Mouse (Mus musculus): ENCODE data around the gene Stk24. TPM values are rescaled to one million over a fixed set of nuclear protein-coding genes. Genes with fewer than 3 reads are reported as not detected.

Gene Stk24
- polyA plus RNA-seq, 1 experiment = 37.2 TPM

GRCm38 (mm10) chr14:121355732-121356131, 24.1 kb downstream of the Stk24 start:
- DNase-seq (ENCODE audit: low read depth, low spot score) = no peak
- 29% methylated on average over 6 of the region's 6 CpGs for WGBS

- WGBS = 82% methylated on average over 10 of the region's 10 CpGs
- no peak for DNase-seq (ENCODE audit: low read depth, low spot score)
Measured at GRCm38 (mm10) chr14:121353648-121354377, 26.0 kb downstream of the Stk24 start.

DNA sequence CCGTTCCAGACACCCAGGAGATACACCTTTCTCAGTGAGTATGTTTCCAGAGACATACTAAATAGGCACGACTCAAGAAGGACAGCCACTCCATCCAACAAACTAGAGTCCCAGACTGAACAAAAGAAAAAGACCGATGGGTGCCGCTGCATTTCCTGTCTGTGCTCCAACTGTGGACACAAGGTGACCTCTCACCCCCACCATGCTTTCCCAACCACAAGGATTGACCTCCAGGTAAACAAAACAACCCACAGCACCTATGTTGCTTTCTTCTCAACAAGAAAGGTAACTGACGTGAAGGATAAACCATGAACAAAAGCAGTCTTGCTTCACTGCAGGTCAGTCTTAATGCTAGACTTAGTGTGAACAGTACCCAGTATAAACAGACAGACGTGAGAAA, 27.1 kb downstream of the Stk24 start:
- WGBS = 79% methylated on average over 6 of the region's 6 CpGs
- no peak for DNase-seq (ENCODE audit: low read depth, low spot score)

- 59% methylated on average over 4 of the region's 4 CpGs for WGBS
- DNase-seq (ENCODE audit: low read depth, low spot score) = no peak
Measured at GRCm38 (mm10) chr14:121351737-121352136, 28.1 kb downstream of the Stk24 start.

- DNase-seq (ENCODE audit: low read depth, low spot score) = no peak
- WGBS = 75% methylated on average over 8 of the region's 8 CpGs
Measured at GRCm38 (mm10) chr14:121350011-121350410, 29.8 kb downstream of the Stk24 start.

DNA sequence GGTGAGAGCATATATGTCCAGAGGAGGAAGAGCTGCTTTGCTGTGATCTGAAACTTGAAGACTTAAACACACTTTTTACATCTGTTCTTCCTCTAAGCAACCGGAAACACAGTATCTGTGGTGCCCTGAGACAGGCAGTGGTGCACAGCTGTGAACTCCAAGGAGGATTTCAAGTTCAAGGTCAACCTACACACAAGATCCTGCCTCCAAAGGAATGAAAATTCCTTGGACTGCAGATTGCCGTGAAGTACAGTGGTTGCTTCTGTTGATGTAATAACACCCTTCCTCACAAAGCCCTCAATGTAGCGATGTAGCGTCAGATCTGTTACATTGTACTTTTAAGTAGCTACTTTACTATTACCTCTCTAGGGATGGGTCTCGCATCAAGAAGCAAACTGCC, 30.5 kb downstream of the Stk24 start:
- DNase-seq (ENCODE audit: low read depth, low spot score) = no peak
- WGBS = 86% methylated on average over 5 of the region's 5 CpGs

DNA sequence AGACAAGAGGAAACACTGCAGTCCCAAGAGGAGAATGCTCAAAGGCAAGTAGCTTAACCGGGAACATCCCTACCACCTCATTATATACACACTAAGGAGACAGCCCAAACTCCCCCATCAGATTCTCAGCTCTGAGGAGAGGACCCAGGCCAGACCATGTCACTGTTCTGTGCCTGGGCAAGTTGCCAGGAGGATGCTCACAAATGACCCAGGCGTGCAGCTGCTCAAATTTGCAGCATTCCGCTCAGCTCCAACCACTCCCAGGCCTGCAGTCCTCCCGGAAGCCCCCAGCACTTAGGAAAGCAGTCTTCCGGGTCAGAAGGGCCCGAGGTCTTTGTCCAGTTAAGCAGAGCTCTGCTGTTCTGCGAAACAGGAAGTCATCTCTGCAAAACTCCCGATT, 31.6 kb downstream of the Stk24 start:
- 42% methylated on average over 8 of the region's 8 CpGs for whole genome bisulfite sequencing
- DNase-seq (ENCODE audit: low read depth, low spot score) = no peak

- DNase-seq (ENCODE audit: low read depth, low spot score) = no peak
- 86% methylated on average over 10 of the region's 10 CpGs for WGBS
Measured at GRCm38 (mm10) chr14:121347134-121347533, 32.7 kb downstream of the Stk24 start.

DNA sequence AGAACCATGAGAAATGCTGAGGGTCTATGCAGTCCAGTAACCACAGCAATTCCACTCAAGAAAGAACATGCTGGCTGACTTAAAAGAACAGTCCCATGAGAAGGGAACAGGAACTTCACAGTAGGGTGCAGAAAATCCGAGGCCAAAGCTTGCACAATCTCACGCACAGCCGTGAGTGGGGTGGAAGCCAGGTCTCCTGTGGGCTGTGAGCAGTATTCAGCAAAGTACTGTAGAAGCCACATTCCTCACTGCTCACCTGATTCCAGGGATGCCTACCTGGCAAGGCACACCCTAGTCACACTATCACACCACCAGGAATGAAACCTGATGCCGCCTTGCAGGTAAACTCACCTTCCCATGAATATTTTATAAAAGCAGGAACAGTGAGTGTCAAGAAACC, 33.2 kb downstream of the Stk24 start:
- no peak for DNase-seq (ENCODE audit: low read depth, low spot score)
- 71% methylated on average over 4 of the region's 4 CpGs for WGBS

GRCm38 (mm10) chr14:121346053-121346452, 33.8 kb downstream of the Stk24 start:
- 60% methylated on average over 4 of the region's 4 CpGs for WGBS
- DNase-seq (ENCODE audit: low read depth, low spot score) = no peak

GRCm38 (mm10) chr14:121344928-121345327, 34.9 kb downstream of the Stk24 start:
- WGBS = 47% methylated on average over 5 of the region's 5 CpGs
- DNase-seq (ENCODE audit: low read depth, low spot score) = no peak

DNA sequence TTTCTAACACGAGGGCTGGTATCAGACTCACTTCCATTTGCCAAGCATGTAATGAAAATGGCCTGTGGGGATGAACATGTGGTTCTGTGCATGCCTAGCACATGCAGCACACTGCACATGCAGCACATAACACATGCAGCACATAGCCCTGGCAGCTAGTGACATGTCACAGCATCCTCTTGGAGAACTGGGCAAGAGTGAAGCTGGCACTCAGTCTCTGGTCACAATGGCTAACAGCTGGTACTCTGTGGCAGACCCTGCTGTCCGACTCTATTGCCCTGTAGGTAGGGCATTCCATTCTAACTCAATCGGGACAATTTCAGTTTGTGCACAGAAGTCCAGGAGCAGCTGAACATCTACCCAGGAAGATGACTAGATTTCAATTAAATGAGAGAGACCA, 36.9 kb downstream of the Stk24 start:
- DNase-seq (ENCODE audit: low read depth, low spot score) = no peak
- 83% methylated on average over 3 of the region's 3 CpGs for WGBS

DNA sequence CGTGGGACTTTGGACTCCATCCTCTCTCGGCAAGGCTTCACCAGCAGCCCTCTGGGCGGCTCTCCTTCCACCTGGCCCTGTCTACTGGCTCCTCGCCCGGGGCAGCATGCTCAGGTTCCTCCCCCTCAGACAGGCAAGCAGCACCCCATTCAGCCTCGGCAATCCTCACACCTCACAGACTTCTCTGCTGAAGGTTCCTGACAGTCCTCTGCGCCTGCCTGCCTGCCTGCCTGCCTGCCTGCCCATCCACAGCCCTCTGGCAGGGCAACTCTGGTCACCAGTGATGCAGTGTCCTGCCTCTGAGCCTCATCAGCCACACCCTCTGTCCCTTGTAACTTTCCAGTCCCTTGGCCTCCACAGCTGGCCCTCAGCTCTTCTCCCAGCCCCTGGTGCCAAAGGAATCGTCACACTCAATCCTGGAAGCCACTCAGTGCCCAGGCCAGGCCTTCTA, 39.8 kb downstream of the Stk24 start:
- 19% methylated on average over 8 of the region's 8 CpGs for whole genome bisulfite sequencing
- DNase-seq (ENCODE audit: low read depth, low spot score) = no peak

DNA sequence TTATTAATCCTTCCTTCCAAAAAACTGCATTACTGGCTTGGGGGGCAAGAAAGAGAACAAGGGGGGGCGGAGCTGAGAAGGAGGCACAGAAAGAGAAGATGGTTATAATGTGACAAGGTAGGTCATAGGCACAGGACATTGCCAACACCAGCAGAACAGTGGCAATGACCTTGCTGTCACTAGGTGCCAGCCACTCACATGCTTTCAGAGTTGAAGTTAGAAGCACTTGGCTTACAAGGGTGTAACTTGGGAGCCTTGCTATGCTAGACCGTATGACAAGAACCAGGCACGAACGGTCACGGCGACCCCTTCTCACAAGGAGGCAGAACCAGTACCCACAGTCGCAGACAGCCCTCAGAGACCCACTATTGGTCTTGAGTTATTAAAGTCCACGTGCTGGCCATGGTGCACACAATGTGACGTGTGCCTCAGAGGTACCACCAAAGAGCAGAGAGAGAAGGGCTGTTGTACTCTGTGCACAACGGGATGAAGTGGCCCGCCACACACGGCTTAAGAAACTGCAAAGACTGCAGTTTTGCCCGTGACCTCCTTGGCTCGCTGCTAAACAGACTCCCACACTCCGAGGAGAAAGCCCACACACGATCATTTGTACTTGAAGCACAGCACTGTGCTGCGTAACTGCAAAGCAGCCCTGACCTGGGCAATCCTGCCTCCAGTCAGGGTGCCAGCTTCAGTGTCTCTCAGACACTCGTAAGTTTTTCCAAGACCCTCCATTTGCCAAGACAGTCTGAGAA, 40.8 kb downstream of the Stk24 start:
- DNase-seq (ENCODE audit: low read depth, low spot score) = no peak
- 78% methylated on average over 18 of the region's 18 CpGs for WGBS

DNA sequence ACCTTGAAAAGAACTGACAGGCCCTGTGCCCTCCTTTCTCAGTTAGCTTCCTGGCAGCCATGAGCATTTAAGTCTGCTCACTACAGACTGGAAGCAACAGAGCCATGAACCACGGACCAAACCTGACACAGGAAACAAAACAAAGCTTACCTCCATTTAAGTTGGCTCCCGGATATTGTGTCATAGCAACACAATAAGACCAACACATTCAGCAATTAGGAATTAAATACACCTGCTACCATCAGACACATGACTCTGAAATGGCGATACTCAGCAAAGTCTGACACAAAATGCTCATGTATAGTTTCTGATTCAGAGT, 49.8 kb downstream of the Stk24 start:
- no peak for DNase-seq (ENCODE audit: low read depth, low spot score)
- 70% methylated on average over 3 of the region's 3 CpGs for WGBS

GRCm38 (mm10) chr14:121329401-121330089, 50.3 kb downstream of the Stk24 start:
- WGBS = 54% methylated on average over 5 of the region's 5 CpGs
- DNase-seq (ENCODE audit: low read depth, low spot score) = no peak

DNA sequence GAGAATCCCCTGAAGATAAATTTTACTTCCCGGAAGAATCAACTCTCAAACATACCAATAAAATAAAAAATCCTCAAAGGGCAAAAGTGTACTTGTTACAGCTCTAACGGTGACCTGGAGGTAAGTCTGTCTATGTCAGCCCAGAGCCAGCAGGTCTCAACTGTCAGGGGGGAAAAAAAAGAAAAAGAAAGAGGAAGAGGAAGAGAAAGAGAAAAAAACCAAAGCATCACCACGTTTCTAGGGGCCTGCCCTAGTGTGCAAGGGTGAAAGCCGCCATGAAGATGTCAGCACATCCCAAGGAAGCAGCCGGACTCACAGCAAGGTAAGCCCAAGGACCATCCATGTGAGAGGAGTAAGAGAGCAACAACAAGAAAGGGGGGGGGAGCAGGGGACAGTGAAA, 50.9 kb downstream of the Stk24 start:
- 62% methylated on average over 5 of the region's 5 CpGs for WGBS
- DNase-seq (ENCODE audit: low read depth, low spot score) = no peak

- WGBS = 84% methylated on average over 2 of the region's 2 CpGs
- DNase-seq (ENCODE audit: low read depth, low spot score) = no peak
Measured at GRCm38 (mm10) chr14:121326432-121326831, 53.4 kb downstream of the Stk24 start.

- 84% methylated on average over 17 of the region's 17 CpGs for WGBS
- no peak for DNase-seq (ENCODE audit: low read depth, low spot score)
Measured at GRCm38 (mm10) chr14:121324521-121325330, 55.1 kb downstream of the Stk24 start.

- 86% methylated on average over 7 of the region's 7 CpGs for WGBS
- DNase-seq (ENCODE audit: low read depth, low spot score) = no peak
Measured at GRCm38 (mm10) chr14:121322641-121323040, 57.2 kb downstream of the Stk24 start.

Data from large intestine, adult 2 months (tissue).